Mouse (Mus musculus) neural tube, embryonic 13.5 days (tissue): ENCODE measurements around the gene Upk1b. TPM values are rescaled to one million over a fixed set of nuclear protein-coding genes. Genes with fewer than 3 reads are reported as not detected.
A peak's percentile ranks its signal among the peaks of the same experiment; 100 is the strongest.

Experiments
- ATAC-seq: fragments of 200-750 bp; cut with Nextera tagmentation; 2 replicates; pipeline ENCODE4 v1.8.0; 2017; ENCODE audit warnings: low read depth, mild to moderate bottlenecking, moderate TSS enrichment, moderate library complexity
- H3K27ac ChIP-seq: fragments of 300-500 bp; sonication (generic); replicated peaks from 2 replicates; pipeline ENCODE4 v1.5.1; 2015; ENCODE audit warnings: moderate library complexity, mild to moderate bottlenecking, inconsistent platforms
- H3K27me3 ChIP-seq: fragments of 300-500 bp; sonication (generic); 2 replicates; pipeline ENCODE4 v1.6.1; 2015; ENCODE audit warnings: mild to moderate bottlenecking, inconsistent platforms
- H3K36me3 ChIP-seq: fragments of 300-500 bp; sonication (generic); 2 replicates; pipeline ENCODE4 v1.6.1; 2015; ENCODE audit warnings: mild to moderate bottlenecking, inconsistent platforms
- H3K4me1 ChIP-seq: fragments of 300-500 bp; sonication (generic); replicated peaks from 2 replicates; pipeline ENCODE4 v1.6.1; 2015; ENCODE audit warnings: inconsistent platforms
- H3K4me2 ChIP-seq: fragments of 300-500 bp; sonication (generic); 2 replicates; pipeline ENCODE4 v1.6.1; 2015; ENCODE audit warnings: inconsistent platforms, mild to moderate bottlenecking, moderate library complexity
- H3K4me3 ChIP-seq: fragments of 300-500 bp; sonication (generic); 2 replicates; pipeline ENCODE4 v1.5.1; 2015; ENCODE audit warnings: mild to moderate bottlenecking, inconsistent platforms
- H3K9ac ChIP-seq: fragments of 300-500 bp; sonication (generic); 2 replicates; pipeline ENCODE4 v1.6.1; 2015; ENCODE audit warnings: moderate library complexity, mild to moderate bottlenecking, inconsistent platforms
- H3K9me3 ChIP-seq: fragments of 300-500 bp; sonication (generic); 2 replicates; pipeline ENCODE4 v1.6.1; 2016; ENCODE audit warnings: inconsistent platforms
- whole genome bisulfite sequencing: fragments of 180-500 bp; shearing (Covaris S2); methylation state at CpG from one replicate; pipeline ENCODE4 v1.1.7; 2015; 5-methylcytosine and 5-hydroxymethylcytosine counted together
- polyA plus RNA-seq: library from polyadenylated mRNA; unstranded; fragments of >200 nt; fragmentation: Nextera tagmentation; extraction: Ambion mirVana; gene quantifications from 2 replicates; pipeline ENCODE4 v1.2.1, GENCODE M21; 2015

The Upk1b gene
- polyA plus RNA-seq, 1 experiment from 2014 or later = 0.20 TPM

GRCm38 (mm10) chr16:38776342-38776741, 23.8 kb downstream of the Upk1b start:
- H3K4me3 ChIP-seq = no peak overlapping the region
- H3K9ac ChIP-seq = no peak overlapping the region
- ATAC-seq = no peak
- no peaks in the 10 kb centered on the region for H3K9me3 ChIP-seq
- H3K27ac ChIP-seq = no peak overlapping the region
- peaks cover 18% of the 10 kb centered on the region for H3K4me1 ChIP-seq
- WGBS = 60% methylated on average over 6 of the region's 6 CpGs
- H3K4me2 ChIP-seq = no peak overlapping the region
- no peaks in the 10 kb centered on the region for H3K27me3 ChIP-seq
- no peaks in the 10 kb centered on the region for H3K36me3 ChIP-seq

GRCm38 (mm10) chr16:38774964-38775746, 25.0 kb downstream of the Upk1b start:
- Histone ChIP-seq H3K27me3 (no peaks in the 10 kb centered on the region), H3K36me3 (no peaks in the 10 kb centered on the region), H3K4me3 (no peak overlapping the region), H3K9ac (no peak overlapping the region), H3K27ac (no peak overlapping the region), H3K9me3 (no peaks in the 10 kb centered on the region), H3K4me1 (peaks cover 18% of the 10 kb centered on the region), H3K4me2 (no peak overlapping the region)
- no peak for ATAC-seq
- WGBS = 55% methylated on average over 7 of the region's 7 CpGs

GRCm38 (mm10) chr16:38772906-38773496, 27.1 kb downstream of the Upk1b start:
- WGBS = 14% methylated on average over 12 of the region's 12 CpGs
- peaks cover 18% of the 10 kb centered on the region for H3K4me1 ChIP-seq
- no peak overlapping the region for H3K4me3 ChIP-seq
- no peak for ATAC-seq
- no peak overlapping the region for H3K27ac ChIP-seq
- H3K9ac ChIP-seq = no peak overlapping the region
- H3K4me2 ChIP-seq = peak overlapping the region; percentile 24; the same call in 1 of the 2 replicates
- peaks cover 14% of the 10 kb centered on the region for H3K36me3 ChIP-seq
- no peaks in the 10 kb centered on the region for H3K27me3 ChIP-seq
- H3K9me3 ChIP-seq = no peaks in the 10 kb centered on the region

- Histone ChIP-seq H3K4me3 (no peak overlapping the region), H3K4me2 (no peak overlapping the region), H3K36me3 (peaks cover 28% of the 10 kb centered on the region), H3K9ac (no peak overlapping the region), H3K27ac (no peak overlapping the region), H3K27me3 (no peaks in the 10 kb centered on the region), H3K4me1 (peaks cover 18% of the 10 kb centered on the region), H3K9me3 (no peaks in the 10 kb centered on the region)
- no peak for ATAC-seq
- WGBS = 93% methylated on average over 6 of the region's 6 CpGs
Observed at GRCm38 (mm10) chr16:38771145-38771544, 29.0 kb downstream of the Upk1b start.

- H3K27ac ChIP-seq = no peak overlapping the region
- H3K4me2 ChIP-seq = no peak overlapping the region
- H3K4me3 ChIP-seq = no peak overlapping the region
- peaks cover 28% of the 10 kb centered on the region for H3K36me3 ChIP-seq
- no peak overlapping the region for H3K9ac ChIP-seq
- WGBS = 83% methylated on average over 9 of the region's 9 CpGs
- peaks cover 15% of the 10 kb centered on the region for H3K4me1 ChIP-seq
- no peak for ATAC-seq
- H3K27me3 ChIP-seq = no peaks in the 10 kb centered on the region
- no peaks in the 10 kb centered on the region for H3K9me3 ChIP-seq
Observed at GRCm38 (mm10) chr16:38769529-38769928, 30.6 kb downstream of the Upk1b start.

GRCm38 (mm10) chr16:38768386-38768785, 31.7 kb downstream of the Upk1b start:
- WGBS = 97% methylated on average over 8 of the region's 8 CpGs
- H3K9me3 ChIP-seq = no peaks in the 10 kb centered on the region
- no peak overlapping the region for H3K4me2 ChIP-seq
- H3K27me3 ChIP-seq = no peaks in the 10 kb centered on the region
- peaks cover 29% of the 10 kb centered on the region for H3K36me3 ChIP-seq
- no peak for ATAC-seq
- no peak overlapping the region for H3K27ac ChIP-seq
- peaks cover 13% of the 10 kb centered on the region for H3K4me1 ChIP-seq
- no peak overlapping the region for H3K4me3 ChIP-seq
- H3K9ac ChIP-seq = no peak overlapping the region

GRCm38 (mm10) chr16:38767761-38768160, 32.4 kb downstream of the Upk1b start:
- no peak overlapping the region for H3K27ac ChIP-seq
- no peak for ATAC-seq
- H3K4me3 ChIP-seq = no peak overlapping the region
- H3K9ac ChIP-seq = no peak overlapping the region
- no peaks in the 10 kb centered on the region for H3K9me3 ChIP-seq
- no peak overlapping the region for H3K4me2 ChIP-seq
- H3K27me3 ChIP-seq = no peaks in the 10 kb centered on the region
- 83% methylated on average over 8 of the region's 8 CpGs for WGBS
- H3K4me1 ChIP-seq = peaks cover 7% of the 10 kb centered on the region
- H3K36me3 ChIP-seq = peaks cover 30% of the 10 kb centered on the region

GRCm38 (mm10) chr16:38766671-38767070, 33.5 kb downstream of the Upk1b start:
- H3K27me3 ChIP-seq = no peaks in the 10 kb centered on the region
- 0 out of 2 replicates have a peak, but pooled peaks cover under 1% of the 10 kb centered on the region for H3K4me1 ChIP-seq
- 54% methylated on average over 3 of the region's 3 CpGs for WGBS
- no peak overlapping the region for H3K4me3 ChIP-seq
- no peak for ATAC-seq
- no peak overlapping the region for H3K27ac ChIP-seq
- H3K36me3 ChIP-seq = peaks cover 30% of the 10 kb centered on the region
- H3K9me3 ChIP-seq = no peaks in the 10 kb centered on the region
- no peak overlapping the region for H3K9ac ChIP-seq
- H3K4me2 ChIP-seq = no peak overlapping the region

GRCm38 (mm10) chr16:38763508-38763907, 36.6 kb downstream of the Upk1b start:
- ATAC-seq = no peak
- H3K9me3 ChIP-seq = no peaks in the 10 kb centered on the region
- H3K36me3 ChIP-seq = peaks cover 39% of the 10 kb centered on the region
- H3K4me1 ChIP-seq = no peaks in the 10 kb centered on the region
- H3K27ac ChIP-seq = no peak overlapping the region
- no peak overlapping the region for H3K4me2 ChIP-seq
- no peaks in the 10 kb centered on the region for H3K27me3 ChIP-seq
- H3K4me3 ChIP-seq = no peak overlapping the region
- 87% methylated on average over 4 of the region's 4 CpGs for WGBS
- no peak overlapping the region for H3K9ac ChIP-seq

- ATAC-seq = no peak
- H3K4me2 ChIP-seq = no peak overlapping the region
- no peak overlapping the region for H3K27ac ChIP-seq
- H3K27me3 ChIP-seq = no peaks in the 10 kb centered on the region
- peaks cover 39% of the 10 kb centered on the region for H3K36me3 ChIP-seq
- no peak overlapping the region for H3K4me3 ChIP-seq
- H3K9ac ChIP-seq = no peak overlapping the region
- WGBS = 83% methylated on average over 8 of the region's 8 CpGs
- H3K9me3 ChIP-seq = no peaks in the 10 kb centered on the region
- H3K4me1 ChIP-seq = no peaks in the 10 kb centered on the region
Observed at GRCm38 (mm10) chr16:38762401-38762800, 37.7 kb downstream of the Upk1b start.

- H3K4me2 ChIP-seq = no peak overlapping the region
- peaks cover 36% of the 10 kb centered on the region for H3K36me3 ChIP-seq
- H3K27ac ChIP-seq = no peak overlapping the region
- H3K9ac ChIP-seq = no peak overlapping the region
- no peak overlapping the region for H3K4me3 ChIP-seq
- no peaks in the 10 kb centered on the region for H3K4me1 ChIP-seq
- ATAC-seq = no peak
- WGBS = 86% methylated on average over 5 of the region's 5 CpGs
- H3K9me3 ChIP-seq = no peaks in the 10 kb centered on the region
- no peaks in the 10 kb centered on the region for H3K27me3 ChIP-seq
Observed at GRCm38 (mm10) chr16:38761972-38762371, 38.2 kb downstream of the Upk1b start.

- Histone ChIP-seq H3K4me1 (0 out of 2 replicates have a peak, but pooled peaks cover 1% of the 10 kb centered on the region), H3K9ac (no peak overlapping the region), H3K4me2 (no peak overlapping the region), H3K36me3 (peaks cover 32% of the 10 kb centered on the region), H3K9me3 (no peaks in the 10 kb centered on the region), H3K27me3 (no peaks in the 10 kb centered on the region), H3K4me3 (no peak overlapping the region), H3K27ac (no peak overlapping the region)
- WGBS = 87% methylated on average over 6 of the region's 6 CpGs
- no peak for ATAC-seq
Observed at GRCm38 (mm10) chr16:38760834-38761375, 39.2 kb downstream of the Upk1b start.
